Mouse (Mus musculus) Patski (cell line): ENCODE results near the gene Fn1. TPM values are rescaled to one million over a fixed set of nuclear protein-coding genes. Genes with fewer than 3 reads are reported as not detected.

Experiments used
- ATAC-seq: fragments of 100-300 bp; one replicate; pipeline ENCODE4 v1.8.0; 2021
- CTCF ChIA-PET: fragments of 350-600 bp; sonication (Branson Sonifier 250); formaldehyde crosslinking; loops from one replicate; lab custom pipeline; 2022; ENCODE audit warnings: inconsistent platforms; lab: Charles Lee
- POLR2A ChIA-PET: fragments of 350-600 bp; sonication (Branson Sonifier 250); formaldehyde crosslinking; loops from one replicate; lab custom pipeline; 2022; ENCODE audit warnings: antibody characterized with exemption, inconsistent platforms; lab: Charles Lee
- DNase-seq: peaks from one replicate; pipeline ENCODE4 v3.0.0-alpha.2; 2011; ENCODE audit warnings: low read depth, low spot score
- H3K27me3 ChIP-seq: fragments of 371-371 bp; one replicate; pipeline ENCODE4 v1.5.1; 2021
- CTCF ChIP-seq: fragments of 100-300 bp; IDR thresholded peaks from one replicate; pipeline ENCODE4 v1.5.1; 2021
- in situ Hi-C: fragments of 300-500 bp; cut with MboI; formaldehyde crosslinking; loops from 3 replicates; pipeline ENCODE4 v1.11.1; 2018; ENCODE audit warnings: low pct_unique_long_range_greater_than_20kb, mixed read lengths
- polyA plus RNA-seq: library from polyadenylated mRNA; unstranded; gene quantifications from one replicate; pipeline ENCODE4 v1.2.3, GENCODE M21; 2021

Fn1 gene
- polyA plus RNA-seq, 1 experiment from 2014 or later = 1,318 TPM

DNA sequence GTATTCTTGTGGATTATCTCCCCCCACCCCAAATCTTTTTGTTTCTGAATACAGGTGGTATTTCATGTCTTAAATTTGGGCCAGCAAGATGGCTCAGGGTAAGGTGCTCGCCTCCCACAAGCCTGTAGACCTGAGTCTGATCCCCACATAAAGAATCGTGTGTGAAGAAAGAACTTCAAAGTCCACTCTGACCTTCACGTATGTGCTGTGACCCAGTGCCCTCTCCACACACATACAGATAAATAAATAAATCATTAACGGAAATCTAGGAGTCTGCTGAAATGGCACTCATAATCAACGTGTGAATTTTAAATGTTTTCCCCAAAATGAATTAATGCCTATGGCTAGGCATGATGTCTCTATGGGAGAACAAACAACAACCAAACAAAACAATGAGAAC, 16.9 kb downstream of the Fn1 start:
- no peak for DNase-seq
- ChIA-PET POLR2A (no interaction called here), CTCF (no interaction called here)
- in situ Hi-C loops = no loop called here
- no peaks in the 10 kb centered on the region for H3K27me3 ChIP-seq
- TF ChIP-seq CTCF = no peak
- no peak for ATAC-seq

DNA sequence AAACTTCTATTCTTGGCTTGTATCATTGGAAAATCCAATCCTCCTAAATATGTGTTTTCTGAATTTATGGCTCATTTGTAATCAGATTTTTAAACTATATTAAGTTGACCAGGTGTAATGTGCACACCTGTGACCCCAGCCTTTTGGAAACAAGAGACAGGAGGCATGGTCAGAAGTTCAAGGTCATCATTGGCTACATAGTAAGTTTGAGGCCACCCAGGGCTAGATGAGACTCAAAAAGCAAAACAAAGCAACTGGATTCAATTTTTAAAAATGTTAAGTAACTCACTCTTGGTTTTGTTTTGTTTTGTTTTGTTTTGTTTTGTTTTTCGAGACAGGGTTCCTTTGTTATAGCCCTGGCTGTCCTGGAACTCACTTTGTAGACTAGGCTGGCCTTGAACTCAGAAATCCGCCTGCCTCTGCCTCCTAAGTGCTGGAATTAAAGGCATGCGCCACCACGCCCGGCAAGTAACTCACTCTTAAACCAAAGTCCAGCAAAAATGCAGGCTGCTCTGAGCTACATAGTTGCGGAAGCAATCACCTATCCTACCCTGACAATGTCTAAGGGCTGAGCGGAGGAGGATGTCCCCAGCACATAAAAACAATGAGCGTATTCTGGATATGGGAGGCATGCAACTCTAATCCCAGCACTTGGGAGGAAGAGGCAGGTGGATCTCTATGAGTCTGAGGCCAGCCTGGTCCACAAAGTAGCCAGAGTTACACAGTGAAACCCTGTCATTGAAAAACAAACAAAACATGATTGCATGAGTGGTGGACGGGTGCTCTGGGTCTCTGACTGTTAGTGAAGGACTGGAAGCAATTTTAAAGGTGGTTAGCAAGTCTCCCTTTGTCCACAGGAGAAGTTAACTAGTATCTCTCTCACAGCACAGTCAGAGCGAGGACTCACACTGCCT, 17.6 kb downstream of the Fn1 start:
- ATAC-seq (no peak), DNase-seq (no peak)
- H3K27me3 ChIP-seq = no peaks in the 10 kb centered on the region
- in situ Hi-C loops = no loop called here
- ChIA-PET POLR2A (no interaction called here), CTCF (no interaction called here)
- TF ChIP-seq CTCF = no peak

DNA sequence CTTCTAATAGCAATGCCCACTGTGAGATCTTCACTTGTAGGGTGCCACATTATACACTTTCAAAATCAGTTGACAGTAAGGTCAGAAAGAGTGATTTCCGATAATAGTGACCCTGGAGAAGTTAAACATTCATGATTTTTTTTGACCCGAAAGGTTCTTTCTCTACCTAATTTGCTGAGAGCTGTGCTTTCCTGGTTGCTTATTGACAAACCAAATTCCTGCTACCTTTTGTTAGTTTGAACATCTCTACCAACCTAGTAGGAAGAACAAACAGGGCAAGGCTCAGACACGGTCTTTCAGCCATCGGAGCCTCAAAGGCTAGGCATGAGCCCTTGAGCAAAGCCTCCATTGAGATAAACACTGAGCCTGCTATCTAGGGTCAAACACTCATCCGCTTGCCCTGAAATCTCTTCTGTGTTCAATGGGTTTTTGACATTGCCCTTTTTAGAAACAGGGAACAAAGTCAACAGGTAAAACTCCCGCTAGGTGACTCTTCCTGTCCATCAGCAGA, 18.5 kb downstream of the Fn1 start:
- no peak for DNase-seq
- ATAC-seq = no peak
- CTCF ChIA-PET = no interaction called here
- no peaks in the 10 kb centered on the region for H3K27me3 ChIP-seq
- POLR2A ChIA-PET = interaction anchor here (0.7 kb wide), 1 partner anchor 18 kb away, joined by 4 read pairs; no protein-coding TSS in a partner anchor
- in situ Hi-C loops = no loop called here
- TF ChIP-seq CTCF = no peak

- no peak for ATAC-seq
- DNase-seq = no peak
Measured at GRCm38 (mm10) chr1:71632387-71632786, 20.6 kb downstream of the Fn1 start.

DNA sequence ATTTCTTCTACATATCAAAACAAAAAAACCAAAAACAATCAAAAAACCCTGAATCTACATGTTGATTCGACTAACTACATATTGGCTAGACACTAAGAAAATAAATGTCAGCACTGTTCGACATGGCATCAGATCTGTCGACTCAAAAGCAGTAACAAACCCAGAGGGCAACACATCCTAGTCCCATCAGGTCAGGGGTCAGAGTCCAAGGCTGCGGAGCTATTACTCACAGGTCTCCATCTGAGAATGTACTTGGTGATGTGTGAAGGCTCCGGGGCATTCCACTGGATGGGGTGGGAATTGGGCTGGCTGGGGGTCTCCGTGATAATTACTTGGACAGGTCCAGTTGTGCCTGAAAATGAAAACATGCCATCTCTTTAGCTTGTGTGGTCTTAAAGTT, 21.2 kb downstream of the Fn1 start:
- ChIA-PET POLR2A (interaction anchor here (1.1 kb wide), 1 partner anchor 9 kb away, joined by 3 read pairs; no protein-coding TSS in a partner anchor), CTCF (interaction anchor here (1.4 kb wide), 1 partner anchor 19 kb away, joined by 3 read pairs; no protein-coding TSS in a partner anchor)
- DNase-seq = no peak
- H3K27me3 ChIP-seq = no peaks in the 10 kb centered on the region
- no peak for TF ChIP-seq CTCF
- in situ Hi-C loops = no loop called here
- ATAC-seq = no peak

More at GRCm38 (mm10) chr1:71632387-71632786, 20.6 kb downstream of the Fn1 start:
- POLR2A ChIA-PET = interaction anchor here (1.1 kb wide), 1 partner anchor 9 kb away, joined by 3 read pairs; no protein-coding TSS in a partner anchor
- in situ Hi-C loops = no loop called here
- H3K27me3 ChIP-seq = no peaks in the 10 kb centered on the region
- TF ChIP-seq CTCF = no peak
- CTCF ChIA-PET = no interaction called here

- CTCF ChIA-PET = interaction anchor here (1.6 kb wide), 1 partner anchor 11 kb away, joined by 4 read pairs; no protein-coding TSS in a partner anchor
- POLR2A ChIA-PET = interaction anchor here (1.1 kb wide), 1 partner anchor 13 kb away, joined by 4 read pairs; no protein-coding TSS in a partner anchor
- in situ Hi-C loops = no loop called here
- DNase-seq = no peak
- H3K27me3 ChIP-seq = no peaks in the 10 kb centered on the region
- TF ChIP-seq CTCF = no peak
- ATAC-seq = no peak
Measured at GRCm38 (mm10) chr1:71630243-71630642, 22.8 kb downstream of the Fn1 start.

GRCm38 (mm10) chr1:71623625-71624024, 29.4 kb downstream of the Fn1 start:
- POLR2A ChIA-PET = no interaction called here
- no peak for ATAC-seq
- no peak for TF ChIP-seq CTCF

GRCm38 (mm10) chr1:71621526-71621925, 31.5 kb downstream of the Fn1 start:
- ChIA-PET CTCF (no interaction called here), POLR2A (interaction anchor here (0.7 kb wide), 1 partner anchor 38 kb away, joined by 3 read pairs; no protein-coding TSS in a partner anchor)
- in situ Hi-C loops = no loop called here
- no peaks in the 10 kb centered on the region for H3K27me3 ChIP-seq
- no peak for ATAC-seq
- DNase-seq = no peak
- no peak for TF ChIP-seq CTCF

More at GRCm38 (mm10) chr1:71623625-71624024, 29.4 kb downstream of the Fn1 start:
- no peaks in the 10 kb centered on the region for H3K27me3 ChIP-seq
- DNase-seq = no peak
- in situ Hi-C loops = no loop called here
- CTCF ChIA-PET = interaction anchor here (0.8 to 1.5 kb wide), 3 partner anchors 15 to 19 kb away, joined by 3 to 5 read pairs (median 3); no protein-coding TSS in a partner anchor

- ATAC-seq (no peak), DNase-seq (no peak)
- ChIA-PET CTCF (interaction anchor here (1.0 kb wide), 1 partner anchor 29 kb away, joined by 3 read pairs; no protein-coding TSS in a partner anchor), POLR2A (no interaction called here)
- in situ Hi-C loops = loop anchor here (10.0 kb wide), 1 partner anchor 510 kb away; no protein-coding TSS in a partner anchor
- no peak for TF ChIP-seq CTCF
- no peaks in the 10 kb centered on the region for H3K27me3 ChIP-seq
Measured at GRCm38 (mm10) chr1:71614545-71615246, 38.3 kb downstream of the Fn1 start.

DNA sequence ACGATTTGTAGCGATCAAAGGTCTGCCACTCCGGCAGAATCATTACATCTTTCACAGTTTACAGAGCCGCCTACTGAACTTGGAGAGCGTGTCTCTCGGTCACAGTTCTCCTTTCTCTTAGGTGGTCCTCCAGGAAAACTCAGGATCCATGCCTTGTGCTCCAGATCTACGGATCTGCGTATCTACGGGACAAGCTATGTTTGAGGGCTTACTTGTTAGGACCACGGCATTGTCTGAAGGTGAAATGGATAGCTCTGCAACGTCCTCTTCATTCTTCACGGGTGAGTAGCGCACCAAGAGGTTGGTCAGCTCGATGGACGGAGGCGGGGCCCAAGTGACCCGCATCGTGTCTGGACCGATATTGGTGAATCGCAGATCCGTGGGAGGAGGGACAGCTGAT, 40.7 kb downstream of the Fn1 start:
- ATAC-seq (no peak), DNase-seq (no peak)
- ChIA-PET POLR2A (no interaction called here), CTCF (no interaction called here)
- in situ Hi-C loops = loop anchor here (10.0 kb wide), 1 partner anchor 513 kb away; no protein-coding TSS in a partner anchor
- TF ChIP-seq CTCF = no peak
- no peaks in the 10 kb centered on the region for H3K27me3 ChIP-seq
